Mouse (Mus musculus) urinary bladder, postnatal 4 days (tissue): ENCODE measurements around the gene Layn.

Experiments
- DNase-seq, 2 experiments: peaks; one replicate each; pipeline ENCODE4 v3.0.0; 2021 to 2022; ENCODE audit warnings: low spot score in 2 of 2

Gene Layn

DNA sequence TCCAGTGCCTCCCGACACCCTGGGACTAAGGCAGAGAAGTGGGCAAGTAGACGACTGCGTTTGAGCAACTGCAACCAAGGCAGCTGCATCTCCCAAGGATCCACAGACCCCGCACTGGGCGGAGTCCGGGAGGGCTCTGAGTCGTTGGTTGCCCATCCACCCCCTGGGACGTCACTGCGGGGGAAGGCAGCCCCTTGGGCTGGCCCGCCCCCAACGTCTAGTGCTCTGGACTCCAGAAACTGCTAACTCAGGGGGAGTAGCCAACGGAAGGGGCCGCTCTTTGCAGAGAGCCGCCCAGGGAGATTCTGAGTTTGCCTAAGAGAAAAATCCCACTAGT, at the start of gene Layn:
Layn (minus strand) TSS at position 116 of the 337 bp plus-strand sequence.
- DNase-seq: peak; percentile 88

DNA sequence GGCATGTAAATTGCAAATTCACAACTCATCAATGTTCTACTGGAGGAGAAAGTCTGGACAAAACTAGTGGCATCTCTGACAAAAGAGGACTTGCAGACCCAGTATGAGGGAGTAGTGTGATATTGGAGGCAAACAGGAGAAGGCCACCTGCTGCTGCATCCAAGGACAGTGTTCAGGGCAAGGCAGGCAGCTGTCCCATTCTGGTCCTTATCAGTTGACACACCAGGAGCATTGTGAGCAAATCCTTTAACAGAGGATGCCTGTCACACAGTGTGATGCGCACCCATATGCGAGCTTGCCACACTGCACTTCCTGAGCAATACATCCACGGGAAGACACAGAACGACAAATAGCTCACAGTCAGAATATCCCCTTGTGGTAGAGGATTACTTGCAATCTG, 37.9 kb upstream of the Layn start:
- DNase-seq: no peak

DNA sequence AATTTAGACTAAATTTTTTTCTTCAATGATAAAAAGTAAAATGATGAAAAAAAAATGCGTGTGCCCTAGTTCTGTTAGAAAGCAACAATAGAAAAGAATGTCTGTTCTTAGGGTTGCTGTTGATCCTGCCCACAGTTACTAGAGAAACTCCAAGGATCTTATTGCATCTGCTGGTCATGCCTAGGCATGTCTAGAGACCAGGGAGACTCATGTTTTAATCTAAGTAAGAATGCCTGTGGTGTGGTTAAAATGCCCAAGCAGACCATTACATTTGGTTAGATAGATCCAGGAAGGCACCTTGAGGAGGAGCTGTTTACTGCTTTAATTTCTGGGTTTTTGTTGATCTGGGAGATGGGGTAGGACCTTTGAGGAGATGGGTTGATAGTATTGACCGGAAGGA, 28.9 kb upstream of the Layn start:
- DNase-seq: no peak

DNA sequence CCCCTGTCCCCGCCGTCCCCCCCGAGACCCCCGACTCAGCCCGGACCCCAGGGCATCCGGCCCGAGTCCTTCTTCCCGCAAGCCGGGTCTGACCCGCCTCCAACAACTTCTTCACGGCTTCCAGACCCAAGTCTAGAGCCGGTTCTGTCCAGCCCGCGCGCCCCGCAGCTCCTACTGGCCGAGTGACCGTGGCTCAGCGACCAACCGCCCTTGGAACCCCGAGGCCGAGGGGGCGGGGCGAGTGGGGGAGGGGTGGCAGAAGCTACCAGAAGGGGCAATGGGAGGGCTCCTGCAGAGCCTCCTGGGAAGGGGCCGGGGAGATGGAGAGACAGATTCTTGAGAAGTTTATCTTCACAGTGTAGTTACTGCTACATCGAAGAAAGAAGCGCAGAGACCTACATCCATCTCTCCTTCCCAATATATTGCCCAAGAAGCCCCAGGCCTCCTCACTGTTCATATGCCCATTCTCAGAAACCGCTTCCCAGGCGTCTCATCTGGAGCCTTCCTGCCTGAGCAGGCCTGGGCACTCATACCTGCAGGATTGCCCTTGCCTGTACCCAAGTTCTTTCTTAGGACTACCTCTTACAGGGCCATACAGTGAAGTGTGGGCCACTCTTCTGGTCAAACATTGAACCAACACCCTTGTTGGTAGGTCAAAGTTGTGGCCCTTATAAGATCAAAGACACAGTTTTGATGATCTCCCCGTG, 27.1 kb upstream of the Layn start:
- peak in 1 of 2 experiments; percentile 67 for DNase-seq

DNA sequence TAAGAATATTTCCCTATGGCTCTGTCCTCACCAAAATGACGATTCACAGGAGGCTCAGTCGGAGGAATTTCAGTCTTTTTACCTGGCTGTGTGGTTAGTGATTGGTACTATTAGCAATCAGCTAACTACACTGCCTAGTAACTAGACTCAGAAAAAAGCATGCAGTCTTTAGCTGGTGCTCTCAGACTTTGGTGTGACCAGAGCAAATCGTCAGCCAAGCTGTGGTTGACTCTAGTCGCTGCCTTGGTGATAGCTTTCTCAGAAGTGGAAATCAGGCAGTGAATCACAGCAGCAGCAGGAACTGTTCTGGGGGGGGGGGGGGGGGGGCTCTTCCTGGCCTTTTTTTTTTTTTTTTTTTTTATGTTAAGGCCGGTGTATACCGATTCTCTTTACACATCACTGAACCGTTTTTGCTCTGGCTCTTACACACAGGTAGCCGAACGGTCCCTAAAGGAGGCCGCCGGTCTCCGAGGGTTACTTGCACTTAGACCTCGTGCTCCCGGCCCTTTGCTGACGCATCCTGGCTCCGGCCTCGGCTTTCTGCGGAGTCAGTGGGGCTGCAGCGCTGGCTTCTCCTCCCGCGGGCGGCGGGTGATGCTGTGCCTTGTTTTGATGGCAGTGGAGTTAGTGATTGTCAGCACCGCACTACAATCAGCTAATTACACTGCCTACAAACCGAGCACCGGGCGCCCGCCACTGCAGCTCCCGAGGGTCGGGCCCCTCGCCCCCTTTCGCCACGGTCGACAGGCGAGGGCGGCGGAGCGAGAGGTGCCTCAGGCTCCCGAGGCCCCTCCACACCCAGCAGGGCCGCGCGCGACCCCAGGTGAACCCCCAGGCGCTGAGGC, 26.3 kb upstream of the Layn start:
- DNase-seq: peak; percentile 24 to 72

DNA sequence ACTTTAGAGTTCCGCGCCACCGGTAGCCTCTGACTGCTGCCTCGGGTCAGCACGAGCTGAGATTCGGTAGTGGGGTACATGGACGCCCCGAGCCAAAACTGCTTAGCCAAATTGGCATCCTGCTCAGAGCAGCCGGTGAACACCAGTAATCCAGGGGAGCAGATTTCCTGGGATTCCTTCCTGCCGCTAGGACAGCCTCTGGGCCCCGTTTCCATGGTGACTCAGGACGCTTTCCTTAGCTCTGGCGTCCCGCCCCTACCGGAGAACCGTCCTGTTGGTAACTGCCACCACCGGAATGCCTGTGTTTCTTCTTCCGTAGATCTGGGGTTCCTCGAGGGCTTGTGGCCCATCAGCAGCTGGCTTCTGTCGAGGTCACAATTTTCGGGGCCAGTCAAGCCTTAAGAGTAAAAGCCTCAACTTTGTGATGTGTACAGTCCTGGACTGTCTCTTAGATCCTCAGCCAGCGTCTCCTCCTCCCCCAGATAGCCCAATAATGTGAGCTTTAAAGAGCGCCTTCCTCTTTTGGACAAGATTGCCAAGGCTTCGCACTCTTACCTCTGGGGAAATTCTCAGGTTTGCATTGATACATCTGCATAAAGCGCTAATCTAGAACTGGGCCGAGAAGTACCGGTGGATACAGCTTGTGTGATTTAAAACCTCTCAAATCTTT, 25.0 kb upstream of the Layn start, which contains the start of gene 4833427G06Rik:
4833427G06Rik (minus strand) TSS at position 323 of the 670 bp plus-strand sequence.
- peak; percentile 34 to 62 for DNase-seq

DNA sequence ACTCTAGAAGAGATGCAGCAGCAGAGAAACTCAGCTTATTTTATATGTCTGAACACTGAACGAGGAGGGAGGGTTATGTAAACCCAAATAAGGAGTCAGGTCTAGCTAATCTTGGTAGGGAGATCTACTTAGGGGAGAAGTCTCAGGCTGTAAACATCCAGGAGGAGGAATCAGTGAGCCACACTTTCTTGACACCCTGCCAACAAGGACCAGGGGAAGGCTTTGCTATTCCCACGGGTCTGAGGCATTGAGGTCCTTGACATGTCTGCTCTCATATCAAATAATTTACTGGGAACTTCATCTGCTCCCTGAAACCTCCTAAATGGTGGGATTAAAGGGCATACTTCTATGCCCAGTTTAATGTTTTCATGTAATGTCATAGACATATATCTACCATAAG, 19.4 kb upstream of the Layn start:
- DNase-seq: no peak

DNA sequence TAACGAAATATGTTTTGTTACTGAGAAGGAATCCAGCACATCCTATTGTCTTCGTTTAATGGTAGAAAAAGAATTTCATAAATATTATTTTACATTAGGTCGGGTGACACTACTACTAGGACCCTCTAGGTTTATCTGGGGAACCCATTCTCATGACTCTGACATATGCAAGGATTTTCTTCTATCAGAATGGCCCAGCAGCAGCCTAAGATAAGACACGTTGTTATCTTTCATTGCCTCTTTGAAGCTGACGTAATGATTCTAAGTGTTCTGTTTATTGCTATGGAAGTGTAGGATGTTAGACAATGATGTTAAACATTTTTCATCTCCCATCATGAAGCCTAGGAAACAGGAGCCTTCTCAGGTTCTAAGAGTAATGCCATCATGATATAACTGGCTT, 16.8 kb upstream of the Layn start:
- DNase-seq: no peak

DNA sequence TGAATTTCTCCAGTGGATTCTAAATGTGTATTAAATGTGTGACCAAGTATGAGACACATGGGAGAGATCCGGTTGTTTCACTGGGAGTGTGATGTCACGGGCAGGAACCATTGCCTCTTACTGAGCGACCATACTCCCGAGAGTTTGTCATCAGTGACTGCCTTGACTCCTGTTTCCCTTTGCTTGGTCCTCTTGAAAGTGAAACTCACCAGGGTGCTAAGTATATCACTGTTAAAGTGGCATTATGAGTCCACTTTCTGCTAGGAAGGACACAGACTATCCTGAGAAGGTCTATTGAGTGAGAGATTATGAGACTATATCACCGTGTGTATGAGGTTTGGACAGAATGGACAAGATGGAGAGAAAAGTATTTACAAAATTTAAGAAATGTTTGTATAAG, 4.7 kb upstream of the Layn start:
- DNase-seq: no peak

DNA sequence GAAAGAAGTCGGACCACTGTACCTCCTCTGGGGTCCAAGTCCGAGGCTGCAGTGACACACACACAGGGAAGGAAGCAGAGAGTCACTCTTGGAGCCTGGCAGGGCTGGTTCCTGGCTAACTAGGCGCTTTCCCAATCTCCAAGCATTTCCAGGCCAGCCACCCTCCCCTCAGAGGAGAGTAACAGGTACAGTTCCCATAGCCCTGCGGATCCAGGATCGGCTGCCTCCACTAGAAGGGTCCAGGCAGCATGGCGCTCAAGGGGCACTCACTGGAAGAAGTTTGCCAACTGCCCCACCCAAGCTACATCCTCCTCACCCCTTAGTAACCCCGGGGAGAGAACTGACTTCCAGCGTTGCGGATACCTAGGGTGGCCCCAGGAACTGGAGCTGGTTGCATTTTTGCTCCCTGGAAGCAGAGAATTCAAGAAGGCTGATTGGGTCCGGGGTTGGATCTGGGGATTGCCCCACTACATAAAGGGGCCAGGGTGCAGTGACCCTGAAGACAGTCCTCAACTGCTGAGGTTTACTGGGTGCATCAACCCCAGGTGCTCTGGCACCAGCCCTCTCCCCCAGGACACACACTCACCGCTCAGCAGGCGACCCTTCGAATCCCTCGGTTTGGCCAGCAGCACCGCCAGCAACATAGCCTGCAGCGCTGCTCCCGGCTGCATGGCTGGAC, 455 bp downstream of the Layn start:
- no peak for DNase-seq

DNA sequence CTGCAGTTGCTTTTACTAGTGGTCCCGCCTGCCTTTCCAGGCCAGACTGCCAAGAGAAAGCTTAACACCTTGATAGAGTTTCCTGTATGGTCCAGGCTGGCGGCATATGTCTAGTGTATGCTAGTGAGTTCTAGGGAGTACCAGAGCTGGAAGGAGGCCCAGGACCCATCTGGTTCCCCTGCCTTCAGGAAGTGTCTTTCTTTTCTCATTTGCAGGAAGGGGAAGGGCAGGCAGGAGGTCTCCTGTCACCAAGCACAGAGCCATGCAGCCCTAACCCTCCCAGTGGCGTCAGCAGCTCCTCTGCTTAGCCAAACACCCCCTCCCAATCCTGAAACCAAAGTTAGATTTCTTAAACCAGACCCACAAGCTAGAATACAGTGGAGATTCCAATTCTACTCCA, 1.1 kb downstream of the Layn start:
- no peak for DNase-seq

DNA sequence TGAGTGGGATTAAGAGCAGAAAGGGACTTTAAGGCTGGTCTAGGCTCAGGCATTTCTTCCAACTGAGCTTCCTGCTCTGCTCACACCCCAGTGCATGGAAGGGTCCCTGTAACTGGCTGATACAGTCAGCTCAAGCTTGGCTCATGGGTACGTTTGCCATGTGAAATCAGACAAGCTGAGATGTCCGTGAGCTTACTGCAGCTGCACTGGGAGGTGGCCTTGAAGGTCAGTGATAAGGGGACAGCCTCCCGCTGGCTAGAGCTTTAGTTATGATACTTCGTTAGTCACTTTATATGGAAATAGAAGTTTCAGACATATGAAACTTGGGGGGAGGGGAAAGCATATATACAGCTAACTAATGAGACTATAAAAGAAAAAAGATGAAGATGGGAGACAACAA, 6.1 kb downstream of the Layn start:
- DNase-seq: no peak

DNA sequence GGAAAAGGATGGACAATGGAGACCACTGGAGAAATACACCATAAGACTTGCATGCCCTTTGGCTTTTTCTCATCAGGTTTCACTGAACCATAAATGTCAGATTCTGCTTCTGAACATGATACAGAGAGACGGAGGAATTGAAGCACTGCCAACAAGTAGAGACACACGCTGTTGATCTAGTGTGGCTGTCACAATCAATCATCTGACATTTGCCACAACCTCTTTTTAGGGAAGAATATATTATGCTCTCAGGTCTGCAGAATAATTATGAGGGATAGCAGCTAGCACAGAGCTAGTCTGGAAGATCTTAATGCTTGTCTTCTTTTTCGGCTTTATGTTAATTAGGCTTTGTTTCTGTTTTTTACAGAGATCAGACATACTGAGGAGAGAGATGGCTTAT, 8.7 kb downstream of the Layn start:
- DNase-seq: no peak

DNA sequence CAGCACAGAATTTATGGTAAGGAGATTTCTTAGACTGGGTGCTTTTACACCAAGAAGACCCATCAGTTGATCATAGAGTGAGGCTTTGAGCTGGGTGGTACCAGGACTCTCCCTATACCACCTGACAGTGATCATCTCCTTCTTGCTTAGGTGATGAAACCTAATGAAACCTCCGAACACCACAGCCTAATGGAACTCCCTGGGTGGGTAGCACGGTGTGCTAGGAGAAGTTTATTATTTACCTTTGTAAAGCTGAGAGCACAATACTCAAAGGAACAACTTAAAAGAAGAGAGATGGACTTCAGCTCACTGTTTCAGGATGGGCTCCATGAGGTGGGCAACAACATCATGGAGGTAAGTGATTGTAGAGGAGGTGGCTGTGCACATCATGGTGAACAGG, 16.3 kb downstream of the Layn start, which contains the start of gene Btg4:
Btg4 (plus strand) TSS at position 301 of the 400 bp plus-strand sequence.
- no peak for DNase-seq

DNA sequence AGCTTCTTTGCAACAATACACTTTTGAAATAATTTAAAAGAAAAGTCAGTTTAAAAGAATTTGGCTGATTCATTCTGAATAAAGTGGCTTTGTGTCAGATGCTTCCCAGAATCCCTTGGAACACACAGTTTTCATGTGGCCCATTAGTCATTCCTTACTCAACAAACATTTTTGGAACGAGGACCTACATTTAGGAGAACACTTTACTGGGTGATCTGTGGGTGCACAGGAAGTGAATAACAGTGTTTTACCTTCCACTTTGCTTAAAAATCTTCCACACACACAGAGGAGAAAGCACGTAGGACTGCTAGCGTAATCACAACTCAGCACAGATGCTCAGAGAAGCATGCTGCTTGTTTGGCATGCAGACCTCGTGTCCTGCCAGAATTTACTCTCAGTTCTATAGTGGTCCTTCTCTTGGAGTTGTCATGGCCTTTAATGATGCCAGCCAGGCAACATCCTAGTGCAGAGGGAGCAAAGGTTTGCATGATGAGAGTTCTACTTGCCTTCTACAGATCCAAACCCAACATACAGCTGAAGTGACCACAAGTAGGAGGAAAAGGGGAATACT, 17.9 kb downstream of the Layn start:
- DNase-seq: no peak

DNA sequence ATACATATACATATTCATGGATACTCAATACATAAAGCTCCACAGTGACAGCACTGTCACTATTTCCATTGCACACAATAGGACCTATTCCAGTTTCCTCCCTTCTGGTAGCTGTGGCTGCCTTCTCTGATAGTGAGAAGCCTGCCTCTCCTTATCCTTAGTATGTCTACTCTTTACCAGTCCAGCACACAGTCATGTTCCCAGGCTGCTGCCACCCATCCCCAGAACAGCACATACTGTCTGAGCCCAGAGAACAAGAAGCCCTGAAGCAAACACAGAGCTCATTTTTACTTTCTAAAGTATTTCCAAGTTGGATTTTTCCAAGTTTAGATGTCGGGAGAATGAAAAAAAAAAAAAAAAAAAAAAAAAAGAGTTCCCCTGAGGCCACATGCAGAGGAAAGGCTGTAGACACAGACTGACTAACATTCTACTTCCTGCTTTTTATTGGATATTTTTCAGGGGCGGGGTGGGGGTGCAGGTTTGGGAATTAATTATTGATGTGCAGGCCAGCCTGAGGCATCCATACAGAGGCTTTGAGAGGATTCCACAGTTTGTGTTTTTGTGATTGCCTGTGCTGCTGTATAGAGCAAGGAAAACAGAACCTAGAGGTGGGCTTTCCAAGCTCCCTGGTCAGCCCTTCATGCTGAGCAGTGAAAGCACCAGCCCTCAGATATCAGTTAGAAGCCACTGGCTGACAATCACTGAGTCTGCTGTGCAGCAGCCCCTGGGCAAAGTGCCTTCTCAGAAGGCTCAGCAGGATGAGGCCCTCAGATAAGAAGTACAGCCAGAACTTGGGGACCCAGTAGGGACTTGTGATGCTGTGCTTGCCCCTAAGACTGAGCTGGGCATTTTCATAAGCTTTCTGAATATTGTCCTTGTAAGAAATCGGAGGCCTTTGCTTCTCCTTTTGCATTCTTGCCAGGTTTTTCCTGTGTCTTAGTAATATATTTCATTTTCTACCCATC, 20.3 kb downstream of the Layn start:
- DNase-seq: no peak

DNA sequence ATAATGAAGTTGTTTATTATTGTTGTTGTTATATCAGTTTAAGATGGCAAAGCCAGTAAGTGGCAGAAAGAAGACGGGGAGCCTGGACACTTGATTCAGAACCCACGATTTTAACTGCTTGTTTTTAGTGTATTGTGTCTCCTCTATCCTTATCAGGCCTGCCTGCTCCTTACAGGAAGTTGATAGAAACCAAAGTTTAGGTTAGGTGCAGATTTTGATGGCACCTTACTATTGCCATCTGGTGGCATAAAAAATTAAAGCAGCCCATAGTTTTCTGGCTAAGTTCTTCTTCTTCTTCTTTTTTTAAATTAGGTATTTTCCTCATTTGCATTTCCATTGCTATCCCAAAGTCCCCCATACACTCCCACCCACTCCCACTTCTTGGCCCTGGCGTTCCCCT, 24.7 kb downstream of the Layn start:
- no peak for DNase-seq

DNA sequence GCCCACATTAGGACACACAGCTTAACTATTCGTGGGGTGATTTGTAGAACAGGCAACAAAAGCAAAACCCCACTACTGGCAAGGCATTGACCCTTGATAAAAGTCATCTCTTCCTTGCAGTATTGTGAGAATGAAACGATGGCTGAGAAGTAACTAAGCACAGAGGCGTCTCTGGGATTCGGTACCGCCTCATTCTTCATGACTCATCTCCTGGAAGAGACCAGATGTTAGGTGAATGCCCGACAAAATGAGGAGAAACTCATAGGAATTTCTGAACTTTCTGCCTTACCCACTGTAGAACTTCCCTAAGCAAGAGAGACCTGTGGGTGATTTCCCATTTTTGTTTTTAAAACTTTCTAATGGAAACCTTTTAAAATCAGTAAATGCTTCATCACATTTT, 34.8 kb downstream of the Layn start:
- DNase-seq: no peak

DNA sequence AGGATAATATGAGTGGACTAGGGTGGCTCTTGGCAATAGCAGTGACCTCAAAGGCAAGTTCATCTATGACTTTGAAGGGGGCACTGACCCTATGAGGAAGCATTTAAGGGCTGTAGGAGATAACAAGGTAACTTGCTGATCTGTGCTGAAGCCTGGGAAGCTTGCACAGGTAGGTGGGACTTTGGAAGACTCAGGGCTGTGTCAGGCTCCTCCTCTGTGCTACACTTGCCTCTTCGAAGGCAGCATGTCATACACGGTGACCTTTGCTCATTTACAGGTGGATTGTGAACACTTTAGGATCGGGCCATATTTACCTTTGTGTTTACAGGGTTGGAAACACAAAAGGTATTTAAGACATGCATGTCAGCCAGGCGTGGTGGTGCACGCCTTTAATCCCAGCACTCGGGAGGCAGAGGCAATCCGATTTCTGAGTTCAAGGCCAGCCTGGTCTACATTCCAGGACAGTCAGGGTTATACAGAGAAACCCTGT, 35.4 kb downstream of the Layn start:
- DNase-seq: no peak

DNA sequence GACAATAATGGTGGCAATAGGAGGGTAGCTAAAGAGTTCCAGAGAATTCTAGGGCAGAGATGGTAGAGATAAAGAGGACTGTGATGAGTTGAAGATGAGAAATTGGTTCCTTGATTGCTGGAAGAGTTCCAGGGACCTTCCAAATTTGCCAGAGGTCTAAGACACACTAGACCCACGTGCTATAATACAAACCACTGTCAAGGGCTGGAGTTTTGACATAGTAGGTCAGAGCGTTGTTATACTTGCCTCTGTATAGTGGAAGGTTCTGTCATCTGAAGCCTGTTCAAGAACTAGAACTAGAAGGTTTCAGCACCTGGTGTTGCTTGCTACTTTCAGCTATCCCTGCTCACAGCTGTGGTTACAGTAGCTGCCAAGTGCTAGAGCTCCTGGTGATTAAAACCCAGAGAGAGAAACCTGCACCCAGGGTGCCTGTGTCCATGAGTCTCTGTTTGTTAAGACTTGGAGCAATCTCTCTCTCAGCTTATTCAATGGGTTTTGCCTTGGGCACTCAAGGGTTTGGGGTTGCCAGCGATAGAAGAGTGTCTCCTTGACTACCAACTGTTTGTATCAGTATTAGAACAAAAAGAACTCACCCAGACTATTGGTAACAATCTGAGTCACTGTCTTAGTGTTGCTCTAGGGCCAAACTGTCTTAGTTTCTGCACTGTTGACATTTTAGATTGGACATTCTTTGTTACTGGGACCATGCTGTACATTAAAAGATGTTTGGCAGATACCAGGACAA, 43.9 kb downstream of the Layn start:
- no peak for DNase-seq
